Mouse (Mus musculus): ENCODE measurements around the gene Nanos2.

DNA sequence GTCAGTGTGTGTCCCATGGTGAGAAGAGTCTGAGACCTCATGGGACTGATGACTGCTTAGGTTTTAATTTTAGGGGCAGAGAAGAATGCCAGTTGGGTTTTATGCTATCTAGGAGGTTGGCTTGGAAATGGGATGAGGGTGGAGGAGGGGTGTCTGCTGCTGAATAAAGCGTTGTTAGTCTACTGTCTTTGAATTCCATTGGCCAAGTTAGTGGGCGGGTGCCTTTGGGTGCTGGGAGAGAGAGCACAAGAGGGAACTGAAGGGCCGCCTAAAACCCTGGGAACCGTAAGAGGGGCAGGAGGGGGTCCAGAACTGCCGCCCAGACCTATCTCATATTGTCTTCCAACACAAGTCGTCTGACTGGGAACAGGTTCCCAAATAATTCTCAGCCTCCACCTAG lies 1.6 kb downstream of the Nanos2 start:
- TF ChIP-seq CTCF (IDR thresholded peaks at IDR 0.05; ENCODE audit: low read depth) (no peak), EP300 (IDR thresholded peaks at IDR 0.05; ENCODE audit: low read depth) (no peak)
